Mouse (Mus musculus): ENCODE data around the gene Phf11d. TPM values are rescaled to one million over a fixed set of nuclear protein-coding genes. Genes with fewer than 3 reads are reported as not detected.
"Not testable (repeated sequence)": the region's sequence is repeated elsewhere in the genome, so short reads cannot be mapped to it uniquely, and the experiment has no call there.

Gene Phf11d
- polyA plus RNA-seq, 1 experiment from 2014 or later, result 0.37 TPM

DNA sequence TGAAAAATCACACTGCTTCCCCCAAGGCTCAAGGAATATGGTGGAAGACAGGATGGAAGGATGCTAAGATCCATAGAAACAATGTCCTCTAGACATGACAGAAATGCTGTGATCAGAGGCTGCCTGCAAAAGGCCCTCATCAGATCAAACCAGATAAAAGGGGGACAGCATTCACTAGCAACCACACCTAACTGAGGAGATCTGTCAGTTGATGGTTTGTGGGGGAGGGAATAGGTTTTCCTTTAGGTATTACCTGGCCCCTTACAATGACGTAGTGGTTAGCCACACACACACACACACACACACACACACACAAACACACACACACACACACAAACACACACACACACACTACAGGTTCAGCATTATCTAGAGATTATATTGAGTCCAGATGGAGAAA lies 25.7 kb downstream of the Phf11d start:
- Histone ChIP-seq H3K4me3 (ENCODE audit: low read depth, low read length) (no peak overlapping the region), H3K36me3 (ENCODE audit: control insufficient read depth, insufficient read depth, low read length) (no peaks in the 10 kb centered on the region), H3K27me3 (replicated peaks; ENCODE audit: control insufficient read depth, insufficient read depth, low read length) (no peaks in the 10 kb centered on the region), H3K9me3 (ENCODE audit: control insufficient read depth, low read length) (no peaks in the 10 kb centered on the region), H3K9ac (ENCODE audit: low read depth, low read length) (no peak overlapping the region), H3K4me2 (no peak overlapping the region), H3K27ac (ENCODE audit: low read depth, low read length) (no peak overlapping the region), H3K4me1 (replicated peaks; ENCODE audit: control insufficient read depth, insufficient read depth, low read length) (no peaks in the 10 kb centered on the region)
- 88% methylated on average over 1 of the region's 1 CpGs for WGBS
- ATAC-seq (replicated peaks; ENCODE audit: low FRiP score) (no peak), DNase-seq (ENCODE audit: low spot score) (no peak)

DNA sequence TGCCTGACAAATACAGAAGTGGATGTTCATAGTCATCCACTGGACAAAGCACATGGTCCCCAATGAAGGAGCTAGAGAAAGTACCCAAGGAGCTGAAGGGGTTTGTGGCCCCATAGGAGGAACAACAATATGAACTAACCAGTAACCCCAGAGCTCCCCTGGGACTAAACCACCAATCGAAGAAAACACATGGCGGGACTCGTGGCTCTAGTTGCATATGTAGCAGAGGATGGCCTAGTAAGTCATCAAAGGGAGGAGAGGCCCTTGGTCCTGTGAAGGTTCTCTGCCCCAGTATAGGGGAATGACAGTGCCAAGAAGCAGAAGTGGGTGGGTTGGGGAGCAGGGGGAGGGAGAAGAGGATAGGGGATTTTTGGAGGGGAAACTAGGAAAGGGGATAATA lies 29.2 kb downstream of the Phf11d start:
- DNase-seq (ENCODE audit: low spot score); H3K4me2 ChIP-seq; H3K9me3 ChIP-seq (ENCODE audit: control insufficient read depth, low read length); H3K4me1 ChIP-seq (replicated peaks; ENCODE audit: control insufficient read depth, insufficient read depth, low read length); H3K27me3 ChIP-seq (replicated peaks; ENCODE audit: control insufficient read depth, insufficient read depth, low read length); H3K4me3 ChIP-seq (ENCODE audit: low read depth, low read length); ATAC-seq (replicated peaks; ENCODE audit: low FRiP score); H3K9ac ChIP-seq (ENCODE audit: low read depth, low read length); H3K27ac ChIP-seq (ENCODE audit: low read depth, low read length); H3K36me3 ChIP-seq (ENCODE audit: control insufficient read depth, insufficient read depth, low read length): not testable (repeated sequence)
- WGBS, result 76% methylated on average over 3 of the region's 3 CpGs

DNA sequence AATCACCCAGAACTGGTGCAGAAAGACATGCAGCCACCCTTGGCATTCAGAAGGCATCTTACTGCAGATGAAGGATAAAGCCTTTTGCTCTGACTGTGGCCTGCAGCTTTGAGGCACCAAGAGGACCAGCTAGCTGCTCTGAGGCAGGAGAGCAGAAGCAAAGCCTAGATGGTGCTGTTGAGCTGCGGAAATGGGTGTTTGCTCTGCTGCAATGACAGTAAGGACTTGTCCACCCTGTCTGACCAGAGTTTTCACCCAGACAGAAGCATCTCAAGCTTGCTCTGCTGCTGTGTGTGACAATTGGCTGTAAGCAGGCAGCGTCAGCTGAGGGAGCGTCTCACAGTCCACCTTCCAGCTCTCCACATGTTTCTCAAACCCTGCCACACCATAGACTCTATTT lies 34.8 kb downstream of the Phf11d start:
- H3K9me3 ChIP-seq (ENCODE audit: control insufficient read depth, low read length); H3K4me1 ChIP-seq (replicated peaks; ENCODE audit: control insufficient read depth, insufficient read depth, low read length); H3K27ac ChIP-seq (ENCODE audit: low read depth, low read length); DNase-seq (ENCODE audit: low spot score); H3K4me3 ChIP-seq (ENCODE audit: low read depth, low read length); H3K36me3 ChIP-seq (ENCODE audit: control insufficient read depth, insufficient read depth, low read length); H3K4me2 ChIP-seq; ATAC-seq (replicated peaks; ENCODE audit: low FRiP score); H3K9ac ChIP-seq (ENCODE audit: low read depth, low read length); H3K27me3 ChIP-seq (replicated peaks; ENCODE audit: control insufficient read depth, insufficient read depth, low read length): not testable (repeated sequence)
- WGBS, result 47% methylated on average over 3 of the region's 3 CpGs

DNA sequence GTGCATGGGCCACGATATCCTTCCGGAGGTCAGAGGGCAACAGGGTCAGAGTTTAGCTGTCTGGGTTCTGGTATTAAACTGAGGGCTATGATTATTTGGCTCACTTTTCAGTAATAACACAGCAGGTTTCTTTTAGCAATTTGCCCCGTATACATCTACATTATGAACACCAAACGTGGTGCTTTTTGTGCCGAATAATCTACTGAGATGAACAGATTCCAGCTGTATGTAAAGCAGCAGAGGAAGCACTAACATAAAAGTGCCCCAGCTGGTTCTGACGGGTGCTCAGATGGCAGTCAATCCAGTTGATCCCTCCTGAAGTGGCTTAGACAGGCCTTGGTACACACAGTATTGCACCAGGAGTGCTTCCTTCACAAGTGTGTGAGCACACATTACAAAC lies 45.3 kb downstream of the Phf11d start:
- H3K27me3 ChIP-seq (replicated peaks; ENCODE audit: control insufficient read depth, insufficient read depth, low read length); H3K4me2 ChIP-seq; ATAC-seq (replicated peaks; ENCODE audit: low FRiP score); H3K9me3 ChIP-seq (ENCODE audit: control insufficient read depth, low read length); H3K27ac ChIP-seq (ENCODE audit: low read depth, low read length); DNase-seq (ENCODE audit: low spot score); H3K9ac ChIP-seq (ENCODE audit: low read depth, low read length); H3K4me3 ChIP-seq (ENCODE audit: low read depth, low read length); H3K36me3 ChIP-seq (ENCODE audit: control insufficient read depth, insufficient read depth, low read length); H3K4me1 ChIP-seq (replicated peaks; ENCODE audit: control insufficient read depth, insufficient read depth, low read length): not testable (repeated sequence)
- WGBS, result 85% methylated on average over 6 of the region's 6 CpGs

DNA sequence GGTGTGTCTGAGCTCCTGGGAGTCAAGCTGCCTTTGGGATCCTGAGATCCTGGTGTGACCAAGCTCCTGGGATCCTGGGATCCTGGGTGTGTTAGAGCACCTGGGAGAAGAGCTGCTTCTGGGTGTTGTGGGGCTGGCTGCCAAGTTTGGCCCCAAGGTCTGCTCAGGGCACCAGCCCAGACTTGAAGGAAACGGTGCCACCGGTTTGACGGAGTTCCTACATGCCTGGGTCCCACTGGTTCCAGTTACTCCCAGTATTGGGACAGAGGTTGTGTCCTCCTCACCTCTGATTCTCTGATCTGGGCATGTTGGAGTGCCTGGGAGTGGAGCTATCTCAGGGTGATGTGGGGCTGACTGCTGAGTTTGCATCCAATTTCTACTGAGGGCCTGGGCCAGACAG lies 46.2 kb downstream of the Phf11d start:
- not testable (repeated sequence) for H3K27ac ChIP-seq (ENCODE audit: low read depth, low read length); H3K4me3 ChIP-seq (ENCODE audit: low read depth, low read length); H3K9ac ChIP-seq (ENCODE audit: low read depth, low read length); H3K27me3 ChIP-seq (replicated peaks; ENCODE audit: control insufficient read depth, insufficient read depth, low read length); H3K9me3 ChIP-seq (ENCODE audit: control insufficient read depth, low read length); H3K36me3 ChIP-seq (ENCODE audit: control insufficient read depth, insufficient read depth, low read length); DNase-seq (ENCODE audit: low spot score); ATAC-seq (replicated peaks; ENCODE audit: low FRiP score); H3K4me2 ChIP-seq; H3K4me1 ChIP-seq (replicated peaks; ENCODE audit: control insufficient read depth, insufficient read depth, low read length)
- 95% methylated on average over 3 of the region's 3 CpGs for WGBS

Other genes starting within 250 kb of the Phf11d start
- gene 1700129C05Rik, start 222.6 kb downstream of the Phf11d start, polyA plus RNA-seq (2014; fragmentation: Nextera tagmentation; extraction: Ambion mirVana), result not detected in 2 replicates
- not detected in 2 replicates for gene Gm5142, start 186.7 kb downstream of the Phf11d start, polyA plus RNA-seq (2014; fragmentation: Nextera tagmentation; extraction: Ambion mirVana)
- 54.0 and 55.5 TPM in 2 replicates for gene Rcbtb1, start 164.3 kb downstream of the Phf11d start, polyA plus RNA-seq (2014; fragmentation: Nextera tagmentation; extraction: Ambion mirVana)
- gene Gm6904, start 105.3 kb downstream of the Phf11d start, polyA plus RNA-seq (2014; fragmentation: Nextera tagmentation; extraction: Ambion mirVana), result not detected in 2 replicates
- gene Phf11a, start 67.9 kb downstream of the Phf11d start, polyA plus RNA-seq (2014; fragmentation: Nextera tagmentation; extraction: Ambion mirVana), result 0.16 TPM in 1 of 2 replicates, not detected in the other
- gene Phf11b, start 24.1 kb downstream of the Phf11d start, polyA plus RNA-seq (2014; fragmentation: Nextera tagmentation; extraction: Ambion mirVana), result 0.78 and 1.1 TPM in 2 replicates
- 0.75 and 1.1 TPM in 2 replicates for gene Phf11c, start 29.9 kb upstream of the Phf11d start, polyA plus RNA-seq (2014; fragmentation: Nextera tagmentation; extraction: Ambion mirVana)
- 13.0 and 13.4 TPM in 2 replicates for gene Setdb2, start 75.4 kb upstream of the Phf11d start, polyA plus RNA-seq (2014; fragmentation: Nextera tagmentation; extraction: Ambion mirVana)
- gene Cab39l, start 75.5 kb upstream of the Phf11d start, polyA plus RNA-seq (2014; fragmentation: Nextera tagmentation; extraction: Ambion mirVana), result 47.4 and 54.5 TPM in 2 replicates
- 25.8 and 30.0 TPM in 2 replicates for gene Cdadc1, start 232.5 kb upstream of the Phf11d start, polyA plus RNA-seq (2014; fragmentation: Nextera tagmentation; extraction: Ambion mirVana)

Data from liver, embryonic 11.5 days (tissue).